Mouse (Mus musculus) cerebellum, adult 11 months (tissue): ENCODE results near the gene Rcn1.
A peak's percentile ranks its signal among the peaks of the same experiment; 100 is the strongest.

ENCODE experiments used
- DNase-seq: peaks from one replicate; pipeline ENCODE4 v3.0.0; 2022

Rcn1 gene

DNA sequence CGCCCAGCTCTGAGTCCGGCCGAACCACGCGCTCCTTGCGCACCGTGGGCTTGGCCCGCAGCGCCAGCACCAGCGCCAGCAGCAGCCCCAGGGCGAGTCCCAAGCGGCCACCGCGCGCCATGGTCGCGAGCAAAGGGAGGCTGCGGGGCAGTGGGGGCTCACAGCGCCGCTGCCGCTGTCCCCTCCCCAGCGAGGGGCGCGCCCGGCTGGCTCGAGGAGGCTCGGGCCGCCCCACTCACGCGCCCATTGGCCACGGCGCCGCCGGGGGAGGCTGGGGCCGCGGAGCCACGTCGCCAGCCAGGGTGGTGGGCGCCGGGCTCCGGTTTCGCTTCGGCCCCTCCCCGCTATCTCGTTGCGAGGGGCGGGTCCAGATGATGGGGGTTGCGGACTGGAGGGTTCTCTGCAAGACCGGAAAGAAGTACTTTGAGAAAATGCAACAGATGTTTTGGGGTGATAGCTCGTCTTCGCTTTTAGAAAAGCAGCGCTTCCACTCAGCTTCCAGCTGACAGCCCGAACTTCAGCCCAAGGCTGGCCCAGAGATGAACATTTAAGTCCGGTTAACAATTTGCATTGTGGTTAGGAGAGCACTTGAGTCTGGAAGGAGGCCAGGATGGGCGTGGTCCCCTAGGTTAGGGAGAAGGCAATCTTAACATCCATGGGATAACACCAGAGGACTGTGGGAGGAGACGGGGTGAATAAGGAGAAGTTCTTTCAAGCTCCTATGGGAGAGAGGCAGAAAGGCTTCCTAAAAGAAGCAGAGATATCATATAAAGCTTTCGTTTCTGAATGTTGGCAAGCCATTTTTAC lies at the start of gene Rcn1:
Gene Rcn1 (minus strand): TSS at position 235 of the 807 bp plus-strand sequence.
- peak; percentile 19 for DNase-seq

DNA sequence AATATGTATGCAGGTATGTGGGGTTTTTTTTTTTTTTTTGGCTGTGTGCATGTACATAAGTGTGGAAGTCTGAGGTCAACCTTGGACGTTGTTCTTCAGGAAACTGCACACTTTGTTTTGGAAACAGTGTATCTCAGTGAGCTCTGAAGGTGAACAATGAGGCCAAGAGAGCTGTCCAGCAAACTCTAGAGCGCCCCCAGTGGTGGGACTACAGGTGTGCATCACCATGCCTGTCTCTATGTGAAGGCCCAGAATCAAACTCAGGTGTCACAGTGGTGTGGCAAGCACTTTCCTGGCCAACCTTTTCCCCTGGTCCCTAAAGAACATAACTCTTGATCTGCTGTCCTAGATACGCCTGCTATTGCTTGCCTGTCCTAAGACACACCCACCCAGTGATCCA lies 45.0 kb upstream of the Rcn1 start:
- no peak for DNase-seq

DNA sequence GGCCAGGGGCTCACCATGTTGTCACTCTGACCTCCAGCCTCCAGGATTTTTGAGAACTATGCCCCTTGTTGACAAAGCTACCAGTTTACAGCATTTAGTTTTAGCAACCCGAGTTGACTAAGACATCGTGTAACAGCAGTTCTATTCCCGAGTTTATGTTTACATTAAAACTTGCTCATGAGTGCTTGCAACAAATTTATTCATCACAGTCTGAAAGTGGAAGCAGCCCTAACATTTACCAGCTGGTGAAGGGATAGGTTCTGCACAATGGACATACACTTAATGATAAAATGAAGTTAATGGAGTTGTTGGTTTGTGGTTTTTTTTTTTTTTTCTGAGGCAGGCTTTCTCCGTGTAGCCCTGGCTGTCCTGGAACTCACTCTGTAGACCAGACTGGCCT lies 39.9 kb upstream of the Rcn1 start:
- no peak for DNase-seq

DNA sequence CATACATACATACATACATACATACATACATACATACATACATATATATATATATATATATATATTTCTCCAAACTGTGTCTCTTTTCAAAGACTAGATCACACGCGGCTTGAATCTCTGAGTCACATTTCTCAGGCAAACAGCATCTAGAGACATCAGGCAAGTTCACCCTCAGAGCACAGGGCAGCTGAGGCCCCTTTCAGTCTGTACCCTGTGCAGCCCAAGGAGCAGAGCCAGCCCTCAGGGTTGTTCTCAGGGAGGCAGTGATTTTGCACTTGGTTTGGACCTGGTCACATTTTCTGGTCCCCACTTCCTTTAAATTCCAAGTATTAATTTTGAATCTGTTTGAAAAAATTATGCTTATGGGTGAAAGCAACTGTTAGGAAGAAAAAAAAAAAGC lies 39.4 kb upstream of the Rcn1 start:
- DNase-seq, result no peak

DNA sequence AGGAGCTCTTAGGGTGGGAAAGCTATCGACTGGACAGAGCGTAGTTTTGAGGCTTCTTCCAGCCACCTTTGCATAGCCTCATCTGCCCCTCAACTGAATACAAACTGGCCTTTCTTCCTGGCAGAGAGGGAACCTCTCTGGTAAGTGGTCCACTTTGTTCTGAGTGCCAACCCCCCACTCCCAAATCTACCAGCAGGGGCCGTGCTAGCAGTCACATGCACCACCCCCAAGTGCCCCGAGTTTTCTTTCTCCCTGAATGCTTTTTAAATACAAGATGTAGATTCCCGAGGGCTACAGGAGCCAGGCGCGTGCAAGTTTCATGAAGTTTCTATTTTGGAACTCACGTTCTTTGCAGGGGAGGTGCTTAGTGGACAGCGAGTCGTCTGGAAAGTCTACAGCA lies 33.8 kb upstream of the Rcn1 start:
- DNase-seq, result no peak

DNA sequence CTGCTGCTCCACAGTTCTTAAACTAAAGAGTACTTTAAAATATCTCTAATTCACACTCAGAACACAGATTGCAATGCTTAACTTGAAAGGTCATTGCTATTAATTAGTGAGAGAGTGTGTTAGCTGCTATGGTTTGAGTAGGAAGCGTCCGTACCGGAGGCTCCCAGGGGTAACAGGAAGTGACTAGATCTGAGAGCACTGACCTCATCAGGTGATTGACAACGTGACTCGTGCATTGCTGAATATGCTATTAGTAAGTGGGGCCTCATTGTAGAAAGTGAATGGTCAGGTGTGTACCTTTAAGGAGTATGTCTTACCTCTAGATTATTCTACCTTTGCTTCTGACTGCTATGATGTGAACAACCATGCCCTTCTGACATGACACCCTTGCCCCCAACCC lies 31.3 kb upstream of the Rcn1 start:
- DNase-seq, result no peak

DNA sequence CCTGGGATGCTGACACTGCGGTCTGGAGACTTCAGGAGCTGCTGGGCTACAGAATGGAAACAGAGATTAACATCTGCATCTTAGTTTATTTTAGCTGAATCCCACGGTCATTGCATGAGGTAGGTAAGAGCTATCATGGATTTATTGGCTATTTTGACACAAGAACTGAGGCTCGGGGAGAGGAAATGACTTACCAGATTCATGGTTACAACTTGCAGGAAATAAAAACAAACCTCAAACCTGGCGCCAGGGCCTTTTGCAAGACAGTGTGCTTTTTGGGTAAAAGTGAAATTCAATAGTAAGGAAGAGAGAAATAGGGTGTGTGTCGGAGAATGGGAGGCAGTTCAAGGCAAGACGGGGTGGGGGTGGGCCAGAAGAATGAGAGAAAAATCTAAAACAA lies 30.8 kb upstream of the Rcn1 start:
- no peak for DNase-seq

DNA sequence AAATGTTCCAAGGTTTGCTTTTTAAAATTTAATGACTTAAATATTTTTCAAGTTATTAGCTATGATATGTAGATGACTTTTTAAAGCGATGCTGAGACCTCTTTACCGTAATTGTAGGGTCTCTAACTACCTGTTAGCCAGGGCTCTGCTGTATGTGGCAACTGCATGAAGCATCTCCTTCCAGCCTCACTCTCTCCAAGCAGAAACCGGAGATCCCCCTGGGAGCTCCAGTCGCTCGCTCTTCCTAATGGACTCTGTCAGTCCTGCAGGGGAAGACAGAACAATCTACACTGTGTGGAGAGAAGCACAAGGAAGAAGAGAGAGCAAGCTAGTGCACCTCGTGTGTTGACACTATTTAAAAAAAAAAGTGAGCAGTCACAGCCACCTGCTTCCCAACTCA lies 29.3 kb upstream of the Rcn1 start:
- DNase-seq, result no peak

DNA sequence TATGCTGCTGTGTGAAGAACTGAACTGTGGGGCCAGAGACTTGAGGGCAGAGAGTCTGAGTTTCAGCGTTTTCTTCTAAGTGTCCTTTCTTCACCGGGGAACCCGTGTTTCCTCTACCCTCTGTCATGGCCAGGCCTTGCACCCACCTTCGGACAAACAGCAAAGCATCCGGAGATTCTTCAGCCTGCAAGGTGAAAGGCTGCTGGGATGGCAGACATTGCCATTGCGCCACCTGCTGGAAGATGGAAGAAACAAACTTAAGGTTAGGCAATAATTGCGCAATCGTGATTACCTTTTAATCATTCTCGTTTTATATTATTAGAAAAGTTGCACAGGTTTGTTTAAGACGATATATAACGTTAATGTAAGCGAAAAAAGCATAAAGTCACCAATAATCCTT lies 28.9 kb upstream of the Rcn1 start:
- DNase-seq, result peak; percentile 40

DNA sequence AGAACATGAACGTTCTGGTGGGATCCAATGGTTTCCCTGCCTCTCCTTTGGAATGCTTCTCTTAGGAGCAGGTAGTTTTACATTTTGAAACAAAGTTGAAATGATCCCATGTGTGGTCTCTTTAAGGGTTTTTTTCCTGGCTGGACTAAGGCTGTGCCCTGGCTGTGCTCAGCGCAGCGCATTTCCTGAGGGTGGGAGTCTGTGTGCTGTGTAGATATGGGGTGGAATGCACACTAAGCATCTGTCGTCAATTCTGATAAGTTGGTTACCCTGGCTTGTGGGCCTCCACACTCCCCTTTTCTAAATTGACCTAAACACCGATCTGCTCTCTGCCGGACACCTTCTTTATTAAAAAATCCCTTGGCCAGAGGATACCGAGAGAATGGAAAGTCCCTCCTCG lies 28.3 kb upstream of the Rcn1 start:
- no peak for DNase-seq

DNA sequence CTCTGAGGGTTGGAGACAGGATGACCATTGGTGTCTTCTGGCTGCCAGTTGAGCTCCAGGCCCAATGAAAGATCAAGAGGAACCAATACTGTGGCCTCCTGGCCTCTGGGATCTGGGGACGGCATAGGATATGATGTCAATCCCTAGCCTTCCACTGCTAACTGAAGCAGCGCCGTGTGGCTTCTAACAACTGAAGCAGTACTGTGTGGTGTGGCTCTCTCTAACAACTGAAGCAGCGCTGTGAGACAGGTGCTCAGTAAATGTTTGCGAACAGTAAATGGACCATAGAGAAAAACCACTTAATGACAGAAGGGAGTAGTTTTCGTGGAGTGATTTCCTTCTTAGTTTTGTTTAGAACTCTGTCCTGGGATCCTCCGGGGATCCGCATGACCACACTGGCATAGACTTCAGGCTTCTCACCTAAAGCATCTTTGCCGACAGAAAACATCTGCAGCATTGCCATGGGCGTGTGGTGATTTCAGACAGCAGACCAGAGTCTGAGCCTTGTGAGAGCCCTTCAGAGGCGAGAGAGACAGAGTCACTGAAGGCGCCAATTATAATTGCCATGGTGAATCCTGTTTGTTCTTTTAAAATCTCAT lies 19.6 kb upstream of the Rcn1 start:
- DNase-seq, result no peak

DNA sequence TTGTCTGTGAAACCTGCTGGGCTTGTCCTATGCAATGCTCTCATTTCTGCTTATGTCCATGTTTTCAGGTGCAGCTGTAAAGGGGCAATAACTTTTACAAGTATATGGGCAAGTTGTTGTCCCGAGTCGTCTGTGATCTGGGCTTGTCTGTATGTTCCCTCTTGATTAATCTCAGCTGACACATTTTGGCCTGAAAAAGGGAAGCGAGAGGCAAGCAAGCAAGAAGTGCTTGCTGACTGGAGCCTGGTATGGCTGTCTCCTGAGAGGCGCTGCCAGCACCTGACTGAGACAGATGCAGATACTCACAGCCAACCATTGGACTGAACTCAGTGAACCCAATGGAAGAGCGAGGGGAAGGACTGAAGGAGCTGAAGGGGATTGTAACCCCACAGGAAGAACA lies 18.5 kb upstream of the Rcn1 start:
- no peak for DNase-seq

DNA sequence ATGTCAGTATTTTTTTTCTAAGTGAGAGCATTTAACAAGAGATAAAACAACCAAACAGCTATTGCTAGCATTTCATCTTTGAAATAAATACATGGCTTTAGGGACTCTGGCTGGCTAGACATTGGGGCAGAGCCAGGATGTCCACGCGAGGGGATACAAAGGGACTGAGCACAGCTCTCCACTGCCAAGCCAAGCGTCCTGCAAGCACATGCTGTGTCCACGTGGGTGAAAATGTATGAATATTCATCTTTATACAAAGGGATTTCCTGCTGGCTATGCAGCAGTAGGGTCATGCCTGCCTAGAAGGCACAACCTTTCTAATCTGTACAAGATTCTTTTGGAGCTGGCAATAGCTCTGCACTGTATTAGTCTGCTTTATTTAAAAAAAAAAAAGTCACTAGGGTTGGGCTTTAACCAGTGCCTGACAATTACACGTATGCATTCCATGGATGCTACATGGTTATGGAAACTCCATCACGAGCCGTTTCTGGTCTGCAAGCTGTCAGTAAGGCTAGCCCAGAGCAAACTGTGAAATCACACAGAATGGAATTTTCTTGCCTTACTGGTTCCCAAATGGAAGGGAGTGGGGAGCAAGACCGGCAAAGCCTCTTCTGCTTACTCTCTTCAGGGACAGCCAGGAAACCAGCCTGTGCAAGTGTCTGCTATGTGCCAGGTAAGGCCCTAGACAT lies 17.7 kb upstream of the Rcn1 start:
- DNase-seq, result no peak

DNA sequence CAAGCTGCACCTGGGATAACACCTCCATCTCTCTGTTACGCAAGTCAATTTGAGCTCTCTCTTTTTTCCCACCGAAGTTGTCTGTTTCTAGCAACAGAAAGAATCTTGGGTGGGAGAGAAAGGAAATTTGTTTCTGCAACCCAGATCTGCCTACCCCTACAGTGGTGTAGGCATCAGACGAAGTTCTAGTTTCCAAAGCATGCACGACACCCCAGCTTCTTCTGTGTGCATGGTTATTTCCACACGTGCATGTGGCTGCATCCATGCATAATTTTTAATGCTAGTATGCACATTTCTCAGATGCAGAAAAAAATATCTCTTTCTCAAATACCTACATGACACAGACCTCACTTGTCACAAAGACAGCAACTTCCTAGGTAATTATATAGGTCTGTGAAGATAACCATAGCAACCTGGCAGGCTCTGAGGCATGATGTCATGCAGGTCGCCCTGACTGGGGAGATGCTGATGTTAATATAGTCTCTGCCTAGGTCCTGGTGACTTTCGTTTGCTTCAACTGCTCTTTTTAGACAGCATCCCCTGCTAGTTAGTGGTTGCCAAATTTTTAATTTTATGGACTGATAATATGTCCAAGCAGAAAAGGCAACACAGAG lies 17.0 kb upstream of the Rcn1 start:
- no peak for DNase-seq

DNA sequence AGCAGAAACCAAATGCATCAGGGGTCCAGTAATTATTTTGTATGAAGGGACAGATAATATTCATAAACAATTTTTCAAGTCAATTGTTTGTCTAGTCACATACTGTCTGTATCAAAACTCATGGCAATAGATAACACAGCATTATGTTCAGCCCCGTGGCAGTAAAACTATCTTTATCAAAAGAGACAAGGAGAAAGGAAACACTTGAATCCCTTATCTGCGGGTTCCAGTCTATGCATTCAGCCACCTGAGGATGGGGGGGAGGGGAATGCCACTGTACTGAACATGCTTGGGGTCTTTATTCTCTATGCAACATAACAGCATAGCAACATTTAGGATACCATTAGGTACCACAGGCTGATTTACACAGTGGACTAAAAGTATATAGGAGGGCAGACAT lies 15.2 kb upstream of the Rcn1 start:
- DNase-seq, result no peak

DNA sequence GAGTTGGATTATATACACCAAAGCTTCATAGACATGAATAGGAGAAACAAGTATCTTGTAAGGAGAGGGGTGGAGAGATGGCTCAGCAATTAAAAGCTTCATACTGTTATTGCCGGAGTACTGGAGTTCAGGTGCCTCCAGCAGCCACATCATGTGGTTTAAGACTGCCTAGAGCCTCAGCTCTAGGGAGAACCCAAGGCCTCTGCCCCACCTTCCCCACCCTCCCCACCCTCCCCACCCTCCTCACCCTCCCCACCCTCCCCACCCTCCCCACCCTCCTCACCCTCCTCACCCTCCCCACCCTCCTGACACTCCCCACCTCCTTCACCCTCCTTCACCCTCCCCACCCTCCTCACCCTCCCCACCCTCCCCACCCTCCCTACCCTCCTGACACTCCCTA lies 10.1 kb upstream of the Rcn1 start:
- DNase-seq, result no peak

DNA sequence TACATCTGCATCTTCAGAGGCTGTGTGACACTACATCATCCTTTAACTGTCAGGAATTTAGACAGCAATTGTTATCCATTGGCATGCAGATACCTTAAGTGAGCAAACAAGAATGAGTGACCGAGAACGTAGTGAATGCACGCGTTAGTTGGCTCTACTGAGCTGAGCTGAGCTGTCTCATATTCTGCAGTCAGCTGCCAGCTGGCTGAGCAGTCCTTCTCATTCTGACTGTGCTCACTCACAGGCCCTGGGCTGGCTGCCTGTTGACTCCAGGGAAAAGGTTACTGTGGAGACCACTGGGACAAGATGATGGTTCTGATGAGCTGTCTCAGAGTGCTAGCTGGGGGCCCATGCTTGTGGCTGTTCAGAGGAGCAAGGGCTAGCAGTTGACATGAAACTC lies 9.4 kb upstream of the Rcn1 start:
- DNase-seq, result no peak

DNA sequence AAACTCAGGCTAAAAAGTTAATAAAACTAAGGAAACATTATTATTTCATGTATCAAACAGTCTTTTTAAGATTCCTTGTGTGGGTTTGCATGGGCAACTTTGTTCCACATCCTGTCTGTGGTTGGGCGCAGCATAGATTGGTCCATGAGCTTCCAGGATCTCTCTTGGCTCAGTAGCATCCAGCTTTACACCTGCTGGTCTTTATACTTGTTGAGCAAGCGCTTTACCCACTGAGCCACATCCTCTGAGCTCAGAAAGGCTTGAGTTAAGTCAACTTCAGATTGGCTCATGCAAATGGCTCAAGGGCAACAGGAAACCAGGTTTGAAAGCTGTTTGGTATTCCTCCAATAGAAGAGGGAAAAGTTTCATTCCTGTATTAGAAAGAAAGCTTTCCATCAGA lies 3.1 kb upstream of the Rcn1 start:
- DNase-seq, result no peak

DNA sequence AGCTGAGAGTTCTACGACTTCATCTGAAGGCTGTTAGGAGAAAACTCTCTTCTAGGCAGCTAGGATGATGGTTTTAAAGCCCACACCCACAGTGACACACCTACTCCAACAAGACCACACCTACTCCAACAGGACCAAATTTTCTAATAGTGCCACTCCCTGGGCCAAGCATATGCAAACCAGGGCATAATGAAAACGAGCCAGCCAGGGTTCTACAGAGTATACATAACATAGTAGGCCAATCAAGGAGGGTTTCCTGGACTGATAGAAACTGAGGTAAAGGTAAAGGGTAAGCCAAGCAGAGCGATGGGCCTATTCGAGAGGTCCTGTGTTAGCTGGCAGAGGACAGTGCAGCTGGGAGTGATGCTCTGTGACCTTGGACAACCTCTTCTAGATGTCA lies 1.4 kb upstream of the Rcn1 start:
- no peak for DNase-seq

DNA sequence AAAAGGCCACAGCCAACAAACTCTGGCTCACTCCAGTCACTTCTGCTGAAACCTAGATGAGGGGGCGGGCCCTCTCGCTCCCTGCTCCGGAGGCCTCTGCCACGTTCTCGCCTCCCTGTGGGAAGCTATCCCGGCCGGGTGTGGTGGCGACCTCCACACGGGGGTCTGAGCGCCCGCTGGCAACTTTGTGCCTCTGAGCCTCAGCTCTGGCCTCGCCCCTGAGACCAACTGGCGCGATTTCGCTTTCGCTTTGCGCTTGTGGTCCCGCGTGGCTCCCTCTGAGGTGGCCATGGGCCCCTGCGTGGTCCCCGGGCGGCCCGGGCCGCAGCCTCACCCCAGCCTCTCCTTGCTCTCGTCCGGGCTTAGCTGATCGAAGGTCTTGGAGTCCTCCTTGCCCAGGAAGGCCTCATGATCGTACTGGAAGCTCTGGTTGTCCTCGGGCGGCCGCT lies 459 bp downstream of the Rcn1 start:
- DNase-seq, result no peak

DNA sequence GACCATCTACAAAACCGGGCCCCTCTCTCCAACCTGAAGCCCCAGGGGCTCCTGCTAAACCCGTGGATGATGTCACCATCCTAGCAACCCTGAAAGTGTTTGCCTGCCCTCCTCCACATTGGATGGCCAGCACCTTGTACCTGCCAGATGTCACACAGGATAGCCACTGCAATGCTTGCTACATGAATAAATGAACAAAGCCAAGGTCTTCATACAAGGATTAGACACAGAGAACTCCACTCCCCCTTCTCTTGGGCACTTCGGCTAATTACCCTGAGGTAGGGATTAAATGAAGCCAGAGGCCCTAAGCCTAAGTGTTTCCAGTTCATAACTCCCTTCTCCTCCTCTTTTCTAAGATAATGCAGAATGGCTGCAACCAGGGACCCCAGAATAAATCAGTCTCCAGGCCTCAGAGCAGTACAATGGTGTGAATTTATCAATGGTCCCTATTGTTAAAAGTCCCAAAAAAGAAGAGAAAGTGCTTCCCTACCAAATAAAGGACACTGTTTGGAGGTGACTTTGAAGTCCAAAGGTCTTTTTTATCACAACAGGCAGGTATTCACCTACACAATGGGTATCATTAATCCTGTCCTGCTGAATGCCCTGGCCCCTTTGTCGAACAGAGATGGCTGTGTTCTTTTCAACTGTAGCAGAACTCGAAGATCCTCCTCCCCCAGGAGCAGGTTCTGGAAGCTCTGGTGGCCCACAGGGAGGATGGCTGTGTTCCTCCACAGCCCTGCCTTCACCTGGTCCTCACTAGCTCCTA lies 1.5 kb downstream of the Rcn1 start:
- no peak for DNase-seq

DNA sequence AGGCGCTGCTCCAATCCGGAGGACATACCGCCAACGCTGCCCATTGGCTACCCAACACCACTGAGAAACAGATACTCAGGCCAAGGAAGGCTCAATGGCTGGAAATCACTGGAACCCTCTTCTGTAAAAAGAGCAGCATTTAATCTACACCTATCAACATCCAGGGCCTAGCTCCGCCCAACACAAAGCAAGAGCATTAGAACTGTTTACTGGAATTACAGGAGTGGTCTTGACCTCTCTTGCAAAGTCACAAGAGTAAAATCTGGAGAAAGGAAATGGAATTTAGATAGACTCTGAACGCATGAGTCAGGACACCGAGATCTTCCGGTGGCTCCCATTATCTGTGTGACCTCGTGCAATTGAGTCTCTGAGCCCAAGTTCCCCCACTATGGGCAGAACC lies 3.1 kb downstream of the Rcn1 start:
- DNase-seq, result no peak

DNA sequence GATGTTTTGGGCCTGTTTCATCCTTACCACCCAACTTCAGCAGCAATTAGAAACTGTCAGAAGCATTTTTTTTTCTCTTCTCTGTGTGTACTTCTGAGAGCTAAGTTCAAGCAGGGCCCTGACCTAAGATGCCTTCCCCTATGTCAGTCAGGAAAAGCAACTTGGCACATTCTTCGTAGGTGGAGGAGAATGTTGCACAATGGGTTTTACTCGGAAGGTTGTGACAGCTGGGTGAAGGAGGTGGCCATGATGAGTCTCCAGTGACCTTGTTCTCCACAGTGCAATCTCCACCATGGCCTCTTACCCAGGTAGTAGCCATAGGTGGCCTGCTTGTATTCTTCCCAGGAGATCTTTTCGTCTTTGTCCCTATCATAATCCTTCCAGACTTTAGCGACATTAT lies 4.7 kb downstream of the Rcn1 start:
- no peak for DNase-seq
